Comparison of ENCODE assay signal across 9 mouse cellular contexts in the genomic region with DNA sequence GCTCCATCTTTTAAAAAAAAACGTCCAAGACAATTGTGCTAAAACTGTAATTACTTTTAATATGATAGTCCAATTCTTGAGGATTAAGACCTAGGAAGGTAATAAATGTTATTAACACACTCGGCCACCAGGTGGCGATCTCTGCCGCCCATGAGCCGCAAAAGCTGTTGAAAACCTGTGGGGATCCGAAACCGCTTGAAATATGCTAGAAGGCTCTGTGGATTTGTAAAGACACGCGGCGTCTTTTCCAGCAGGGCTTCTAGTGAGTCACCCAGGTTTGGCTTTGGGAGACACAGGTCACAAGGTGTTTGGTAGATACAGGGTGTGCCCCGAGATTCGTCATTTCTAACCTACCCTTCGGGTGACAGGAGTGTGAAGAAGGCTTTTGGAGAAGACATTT. TPM values are rescaled to one million over a fixed set of nuclear protein-coding genes. Genes with fewer than 3 reads are reported as not detected.
A peak's percentile ranks its signal among the peaks of the same experiment; 100 is the strongest.
DNase-seq lines count a peak whose midpoint lies in the region; ATAC-seq lines count a peak whose summit lies in the region.
"Had no signal": no experiment of that assay in that cellular context is flagged by ENCODE, and none has a peak within 500 bp of the region (broad histone marks: within the 10 kb centered on the region; RNA-seq: fewer than 3 reads in every experiment).

No protein-coding gene starts in this region.

- no peak overlapping the region for H3K4me3 ChIP-seq in hindbrain, embryonic 10.5 days
- no peak overlapping the region for H3K4me3 ChIP-seq in hindbrain, embryonic 16.5 days (ENCODE audit: low read length)
- H3K4me3 ChIP-seq: embryonic facial prominence, embryonic 12.5 days had no signal

- no peaks in the 10 kb centered on the region for H3K9me3 ChIP-seq in hindbrain, embryonic 10.5 days
- no peaks in the 10 kb centered on the region for H3K9me3 ChIP-seq in hindbrain, embryonic 16.5 days (ENCODE audit: control insufficient read depth, low read length)
- H3K9me3 ChIP-seq: embryonic facial prominence, embryonic 12.5 days had no signal

- peak; percentile 71 for DNase-seq in hindbrain, embryonic 10.5 days (ENCODE audit: low spot score)
- peak; percentile 75 for DNase-seq in adrenal gland, adult 2 months
- DNase-seq in embryo, embryonic 10 days (ENCODE audit: low spot score): peak; percentile 86
- peak; percentile 54 for DNase-seq in heart, postnatal 25 days (ENCODE audit: low spot score)
- DNase-seq in left cerebral cortex, adult 8-10 months (ENCODE audit: low spot score in 2 of 2): peak; percentile 18 to 61
- DNase-seq in mesoderm, embryonic 11.5 days (ENCODE audit: low read depth, low spot score): peak; percentile 80
- DNase-seq in spleen, postnatal 4 days (ENCODE audit: low spot score in 2 of 2): peak; percentile 74 to 90

- H3K27me3 ChIP-seq in hindbrain, embryonic 10.5 days (ENCODE audit: insufficient read depth, poor library complexity, severe bottlenecking): 0 out of 2 replicates have a peak, but pooled peaks cover 4% of the 10 kb centered on the region
- no peaks in the 10 kb centered on the region for H3K27me3 ChIP-seq in hindbrain, embryonic 16.5 days (replicated peaks; ENCODE audit: control insufficient read depth, insufficient read depth, low read length)
- H3K27me3 ChIP-seq: embryonic facial prominence, embryonic 12.5 days had no signal

- no peak overlapping the region for H3K4me2 ChIP-seq in hindbrain, embryonic 16.5 days (ENCODE audit: low read length)
- H3K4me2 ChIP-seq: embryonic facial prominence, embryonic 12.5 days had no signal

- 30% methylated on average over 13 of the region's 13 CpGs for WGBS in hindbrain, embryonic 10.5 days
- 26% methylated on average over 13 of the region's 13 CpGs for WGBS in hindbrain, embryonic 16.5 days

- no peak for ATAC-seq in hindbrain, embryonic 16.5 days

- H3K4me1 ChIP-seq in hindbrain, embryonic 10.5 days (replicated peaks): 0 out of 2 replicates have a peak, but pooled peaks cover 2% of the 10 kb centered on the region
- H3K4me1 ChIP-seq in hindbrain, embryonic 16.5 days (ENCODE audit: control insufficient read depth, insufficient read depth, low read depth, low read length): no peaks in the 10 kb centered on the region
- H3K4me1 ChIP-seq: embryonic facial prominence, embryonic 12.5 days had no signal

- no peak overlapping the region for H3K27ac ChIP-seq in hindbrain, embryonic 10.5 days
- H3K27ac ChIP-seq in hindbrain, embryonic 16.5 days (ENCODE audit: low read depth, low read length): no peak overlapping the region
- H3K27ac ChIP-seq: embryonic facial prominence, embryonic 12.5 days had no signal

- intact Hi-C loops in heart, postnatal 25 days (cut with DNase I): loop anchor here (1.0 to 5.0 kb wide), 2 partner anchors 34 to 94 kb away; no protein-coding TSS in a partner anchor

- H3K9ac ChIP-seq in hindbrain, embryonic 16.5 days (ENCODE audit: low read depth, low read length): no peak overlapping the region
- H3K9ac ChIP-seq: embryonic facial prominence, embryonic 12.5 days had no signal

- no peaks in the 10 kb centered on the region for H3K36me3 ChIP-seq in hindbrain, embryonic 10.5 days
- no peaks in the 10 kb centered on the region for H3K36me3 ChIP-seq in hindbrain, embryonic 16.5 days (ENCODE audit: control insufficient read depth, insufficient read depth, low read length)
- H3K36me3 ChIP-seq: embryonic facial prominence, embryonic 12.5 days had no signal

RNA-seq across cellular contexts. Expression of a gene that starts 35.1 kb away (rescaled TPM):
- 6.9 and 7.9 TPM in 2 replicates for polyA plus RNA-seq in hindbrain, embryonic 10.5 days (2016; fragmentation: Nextera tagmentation; extraction: Ambion mirVana)
- polyA plus RNA-seq in hindbrain, embryonic 16.5 days (2015; fragmentation: Nextera tagmentation; extraction: Ambion mirVana): 29.5 and 38.4 TPM in 2 replicates
- 10 to 100 TPM; 54.0 to 55.5 TPM for total RNA-seq in adrenal gland, adult 2 months (2021)
- 14.0 and 15.8 TPM in 2 replicates for polyA plus RNA-seq in adrenal gland, adult 2 months (2012; rRNA removed)
- total RNA-seq in heart, postnatal 25 days (2021): 10 to 100 TPM; 45.5 to 46.7 TPM
- total RNA-seq in left cerebral cortex, adult 8-10 months (2022): 100 to 1,000 TPM; 112 to 137 (median 119) TPM
